Mouse (Mus musculus): ENCODE data around the gene Enthd1. TPM values are rescaled to one million over a fixed set of nuclear protein-coding genes. Genes with fewer than 3 reads are reported as not detected.

The Enthd1 gene
- total RNA-seq, 2 experiments from 2014 or later, result not detected

DNA sequence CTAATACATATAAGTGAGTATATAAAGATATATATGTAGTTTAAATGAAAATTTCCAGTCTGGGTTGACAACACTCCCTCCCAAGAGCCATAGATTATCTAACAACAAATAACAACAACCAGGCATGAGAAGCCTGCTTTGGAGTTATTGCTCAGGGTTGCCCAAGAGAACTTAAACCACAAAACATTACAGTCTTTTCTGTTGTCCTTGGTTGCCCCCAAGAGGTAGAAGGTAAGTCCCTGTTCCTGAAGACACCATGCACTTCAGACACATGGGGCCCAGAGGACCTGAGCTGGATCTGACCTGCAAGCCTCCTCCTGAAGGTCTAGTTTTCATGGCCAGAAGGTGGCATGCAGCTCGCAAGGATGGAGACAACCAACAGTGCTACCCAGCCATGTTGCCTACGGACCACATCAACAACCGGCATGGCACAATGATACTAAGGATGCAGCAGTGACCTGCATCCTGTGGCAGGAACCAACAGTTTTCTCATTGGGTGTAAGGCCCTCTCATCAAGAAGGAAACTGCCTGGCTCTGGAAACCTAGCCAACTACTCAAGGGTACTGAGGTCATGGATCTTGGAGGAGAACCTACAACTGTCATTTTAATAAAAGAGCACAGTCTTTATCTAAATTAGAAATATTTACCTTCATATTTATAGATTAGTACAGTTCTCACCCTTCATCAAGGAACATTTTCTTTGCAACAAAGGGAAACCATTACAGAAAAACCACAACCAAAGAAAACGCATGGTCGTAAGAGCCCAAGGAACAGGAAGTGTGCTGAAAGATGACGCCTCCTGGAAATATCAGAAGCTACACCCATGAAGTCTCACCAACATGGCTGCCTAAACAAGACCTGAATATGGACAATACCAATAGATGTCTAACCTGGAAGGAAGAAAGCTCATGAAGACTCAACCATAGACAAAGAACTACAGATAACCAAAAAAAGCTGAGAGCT, 9.8 kb downstream of the Enthd1 start:
- intact Hi-C loops (cut with DNase I), result no loop called here
- DNase-seq, result no peak
- Histone ChIP-seq H3K27ac (no peak overlapping the region), H3K4me3 (no peak overlapping the region)
- TF ChIP-seq CTCF (IDR thresholded peaks at IDR 0.05), result no peak

DNA sequence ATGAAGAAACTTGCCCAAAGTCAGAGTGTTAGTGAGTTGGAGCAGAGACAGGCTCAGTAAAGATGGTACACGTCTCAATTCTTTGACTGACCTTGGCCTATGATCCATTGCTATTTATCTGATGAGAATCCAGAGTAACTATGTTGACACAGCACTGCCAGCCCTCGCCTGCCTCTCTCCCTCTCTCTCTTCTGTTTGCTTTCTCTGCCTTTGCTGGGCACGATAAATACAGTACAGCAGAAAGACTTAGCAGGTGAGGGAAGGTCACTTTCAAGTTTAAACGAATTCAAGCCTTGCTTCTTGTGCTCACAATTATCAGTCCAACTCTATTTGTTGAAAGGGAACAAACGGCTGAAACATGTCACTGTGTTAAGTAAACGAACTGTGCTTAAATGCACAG, 19.5 kb downstream of the Enthd1 start:
- no peak for TF ChIP-seq CTCF (IDR thresholded peaks at IDR 0.05)
- H3K27ac ChIP-seq, result no peak overlapping the region
- intact Hi-C loops (cut with DNase I), result no loop called here
- no peak overlapping the region for H3K4me3 ChIP-seq
- no peak for DNase-seq

DNA sequence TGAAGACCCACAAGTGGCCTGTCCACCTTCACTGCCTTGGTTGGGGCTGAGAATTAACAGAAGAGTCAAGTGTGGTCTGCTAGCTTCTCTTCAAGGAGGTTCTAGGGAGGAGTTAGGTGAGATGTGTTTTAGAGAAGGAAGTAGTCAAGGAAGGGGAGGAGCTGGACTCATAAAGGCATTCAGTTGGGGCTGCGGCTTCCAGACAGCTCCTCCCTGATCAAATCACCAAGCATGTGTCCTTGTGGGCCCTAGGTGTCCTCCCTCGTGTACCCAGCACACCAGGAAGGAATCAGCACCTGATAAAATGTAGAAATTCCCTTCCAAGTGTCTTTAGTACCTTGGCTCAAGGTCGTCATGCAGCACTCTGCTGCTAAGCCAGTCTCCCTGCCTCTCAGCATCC, 20.8 kb downstream of the Enthd1 start:
- Histone ChIP-seq H3K4me3 (no peak overlapping the region), H3K27ac (no peak overlapping the region)
- DNase-seq, result no peak
- intact Hi-C loops (cut with DNase I), result no loop called here
- TF ChIP-seq CTCF (IDR thresholded peaks at IDR 0.05), result no peak

DNA sequence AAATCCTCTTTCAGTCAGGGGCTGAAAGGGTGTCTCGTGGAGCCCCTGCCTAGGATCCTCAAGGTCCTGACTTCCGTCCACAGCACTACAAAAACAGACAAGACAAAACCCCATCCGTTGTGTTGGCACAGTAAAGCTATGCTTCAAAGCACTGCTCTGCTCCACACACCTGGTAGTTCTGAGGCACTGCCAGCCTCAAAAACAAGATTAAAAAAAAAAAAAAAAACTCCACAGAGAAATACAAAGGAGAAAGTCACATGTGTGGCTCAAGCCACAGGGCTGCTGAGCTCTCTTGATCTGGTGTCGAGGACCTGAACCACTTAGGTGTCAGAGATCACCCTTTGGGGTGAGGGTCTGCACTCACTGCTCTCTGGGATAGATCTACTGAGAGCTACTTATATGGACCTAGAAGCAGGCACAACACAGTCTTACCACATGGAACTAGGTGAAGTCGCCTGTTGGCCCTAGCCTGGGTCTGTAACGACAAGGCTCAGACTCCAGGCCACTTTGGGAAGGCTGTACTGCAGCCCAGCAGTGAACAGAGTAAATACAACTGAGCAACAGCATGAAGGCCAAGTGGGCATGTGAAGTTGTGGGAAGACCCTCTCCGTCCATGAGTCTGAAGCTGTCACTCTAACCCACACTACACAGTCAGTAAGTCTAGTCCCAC, 26.1 kb downstream of the Enthd1 start:
- H3K27ac ChIP-seq, result no peak overlapping the region
- no peak overlapping the region for H3K4me3 ChIP-seq
- DNase-seq, result no peak
- TF ChIP-seq CTCF (IDR thresholded peaks at IDR 0.05), result no peak
- intact Hi-C loops (cut with DNase I), result no loop called here

DNA sequence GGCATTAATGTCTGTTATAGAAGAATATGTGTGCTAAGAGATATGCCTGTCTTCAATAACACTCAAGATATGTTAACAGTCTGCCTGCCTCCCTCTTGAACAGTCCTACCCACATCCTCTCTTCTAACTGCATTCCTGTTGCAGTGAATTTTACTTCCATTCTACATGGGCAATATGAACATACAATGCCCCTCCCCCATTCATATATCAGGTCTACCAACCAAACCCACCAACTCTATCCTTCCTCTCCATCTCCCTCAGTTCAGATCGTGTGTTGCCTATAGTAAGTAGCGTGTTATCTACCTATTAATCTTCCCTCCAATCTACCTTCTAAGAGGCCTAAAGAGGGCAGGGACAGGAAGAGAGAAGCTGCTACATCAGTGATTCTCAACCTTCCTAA, 26.9 kb downstream of the Enthd1 start:
- intact Hi-C loops (cut with DNase I), result no loop called here
- TF ChIP-seq CTCF (IDR thresholded peaks at IDR 0.05), result no peak
- no peak for DNase-seq
- H3K27ac ChIP-seq, result no peak overlapping the region
- no peak overlapping the region for H3K4me3 ChIP-seq

DNA sequence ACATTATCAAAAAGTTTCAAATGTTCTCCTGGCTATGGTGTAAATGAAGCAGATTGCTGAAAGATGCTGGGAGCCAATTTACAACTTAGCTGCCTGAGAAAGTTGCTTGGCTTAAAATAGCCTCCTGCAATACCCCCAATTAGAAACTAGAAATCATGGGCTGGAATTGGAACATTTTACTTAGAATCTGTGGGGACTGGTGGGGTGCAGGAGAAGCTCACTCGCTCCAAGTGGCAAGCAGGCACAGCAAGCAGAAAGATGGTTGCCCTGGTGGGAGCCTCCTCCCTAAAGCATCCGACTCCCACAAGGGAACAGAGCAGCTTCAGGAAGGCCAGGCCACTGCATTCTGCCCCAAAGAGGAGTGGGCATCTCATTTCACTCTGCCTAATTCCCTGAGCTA, 28.9 kb downstream of the Enthd1 start:
- intact Hi-C loops (cut with DNase I), result no loop called here
- no peak for TF ChIP-seq CTCF (IDR thresholded peaks at IDR 0.05)
- no peak overlapping the region for H3K4me3 ChIP-seq

DNA sequence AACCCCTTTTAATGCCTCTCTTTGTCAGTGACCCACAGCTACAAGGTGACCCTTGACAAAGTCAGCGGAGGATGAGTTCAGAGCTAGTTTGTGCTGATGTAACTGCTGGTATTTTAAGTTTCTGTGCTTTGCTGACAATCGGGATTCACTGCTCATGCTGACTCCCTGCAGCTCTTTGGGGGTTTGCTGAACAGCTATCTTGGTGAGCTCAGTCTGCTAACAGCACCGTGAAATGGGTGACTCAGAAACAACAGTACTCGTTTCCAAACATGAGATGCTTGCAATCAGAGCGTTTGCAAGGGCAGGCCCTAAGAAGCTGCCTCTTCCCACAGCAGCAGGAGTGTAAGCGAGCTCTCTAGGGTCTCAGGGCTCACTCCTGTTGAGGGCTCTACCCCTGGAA, 31.7 kb downstream of the Enthd1 start:
- Histone ChIP-seq H3K27ac (no peak overlapping the region), H3K4me3 (no peak overlapping the region)
- intact Hi-C loops (cut with DNase I), result no loop called here
- TF ChIP-seq CTCF (IDR thresholded peaks at IDR 0.05), result no peak
- DNase-seq, result no peak

More for the DNA sequence above, 28.9 kb downstream of the Enthd1 start:
- H3K27ac ChIP-seq, result no peak overlapping the region
- DNase-seq, result no peak

DNA sequence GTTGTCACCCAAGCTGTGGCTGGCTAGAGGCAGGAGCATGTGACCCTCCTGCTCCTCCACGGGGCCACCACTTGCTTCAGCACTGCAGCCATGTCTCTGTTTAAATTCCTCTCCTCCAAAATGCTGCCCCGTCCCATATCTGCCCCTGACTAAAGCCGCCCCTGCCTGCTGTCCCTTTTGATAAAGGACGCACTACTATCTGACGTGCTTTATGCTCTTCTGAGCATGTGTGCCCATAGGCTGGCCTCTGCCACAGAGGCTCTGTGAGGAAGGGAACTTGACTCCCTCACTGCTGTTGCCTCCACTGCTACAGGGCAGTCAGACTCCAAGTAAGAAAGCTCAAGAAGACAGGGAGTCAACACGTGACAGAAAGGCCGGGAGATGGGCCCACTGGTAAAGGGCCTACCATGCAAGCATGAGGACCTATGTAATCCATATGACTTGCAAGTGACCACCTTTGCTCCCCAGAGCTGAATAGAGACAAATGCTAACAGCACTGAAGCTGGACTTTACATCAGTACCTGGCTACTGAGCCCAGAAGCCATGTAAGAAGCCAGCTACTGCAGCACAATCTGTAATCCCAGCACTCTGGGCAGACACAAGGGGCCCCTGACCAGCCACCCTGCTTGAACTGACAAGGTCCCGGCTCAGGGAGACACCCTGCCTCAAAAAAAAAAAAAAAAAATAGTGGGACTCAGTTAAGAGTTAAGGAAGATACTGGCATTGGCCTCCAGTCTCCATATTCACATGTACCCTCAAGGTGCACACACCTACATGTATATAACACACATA, 32.5 kb downstream of the Enthd1 start:
- no peak for TF ChIP-seq CTCF (IDR thresholded peaks at IDR 0.05)
- DNase-seq, result no peak
- intact Hi-C loops (cut with DNase I), result no loop called here
- Histone ChIP-seq H3K4me3 (no peak overlapping the region), H3K27ac (no peak overlapping the region)

DNA sequence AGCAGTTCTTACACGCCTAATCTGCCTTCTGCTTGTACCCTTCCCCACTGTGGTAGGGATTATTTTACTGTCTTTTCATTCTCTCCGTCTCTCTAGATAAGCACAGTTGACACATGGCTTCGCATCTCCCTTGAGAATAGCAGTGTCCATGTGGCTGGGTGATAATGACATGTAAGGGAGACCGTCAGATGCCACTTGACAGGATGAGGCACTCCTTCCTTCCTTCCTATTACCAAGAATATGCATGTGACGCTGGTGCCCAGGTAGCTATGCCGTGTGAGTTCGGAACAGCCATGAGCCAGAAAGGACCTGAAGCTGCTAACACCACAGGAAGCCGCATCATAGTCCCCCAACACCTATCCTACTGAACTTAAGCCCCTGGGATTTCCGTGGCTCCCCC, 33.9 kb downstream of the Enthd1 start:
- intact Hi-C loops (cut with DNase I), result no loop called here
- DNase-seq, result no peak
- no peak overlapping the region for H3K4me3 ChIP-seq
- no peak overlapping the region for H3K27ac ChIP-seq
- TF ChIP-seq CTCF (IDR thresholded peaks at IDR 0.05), result no peak

DNA sequence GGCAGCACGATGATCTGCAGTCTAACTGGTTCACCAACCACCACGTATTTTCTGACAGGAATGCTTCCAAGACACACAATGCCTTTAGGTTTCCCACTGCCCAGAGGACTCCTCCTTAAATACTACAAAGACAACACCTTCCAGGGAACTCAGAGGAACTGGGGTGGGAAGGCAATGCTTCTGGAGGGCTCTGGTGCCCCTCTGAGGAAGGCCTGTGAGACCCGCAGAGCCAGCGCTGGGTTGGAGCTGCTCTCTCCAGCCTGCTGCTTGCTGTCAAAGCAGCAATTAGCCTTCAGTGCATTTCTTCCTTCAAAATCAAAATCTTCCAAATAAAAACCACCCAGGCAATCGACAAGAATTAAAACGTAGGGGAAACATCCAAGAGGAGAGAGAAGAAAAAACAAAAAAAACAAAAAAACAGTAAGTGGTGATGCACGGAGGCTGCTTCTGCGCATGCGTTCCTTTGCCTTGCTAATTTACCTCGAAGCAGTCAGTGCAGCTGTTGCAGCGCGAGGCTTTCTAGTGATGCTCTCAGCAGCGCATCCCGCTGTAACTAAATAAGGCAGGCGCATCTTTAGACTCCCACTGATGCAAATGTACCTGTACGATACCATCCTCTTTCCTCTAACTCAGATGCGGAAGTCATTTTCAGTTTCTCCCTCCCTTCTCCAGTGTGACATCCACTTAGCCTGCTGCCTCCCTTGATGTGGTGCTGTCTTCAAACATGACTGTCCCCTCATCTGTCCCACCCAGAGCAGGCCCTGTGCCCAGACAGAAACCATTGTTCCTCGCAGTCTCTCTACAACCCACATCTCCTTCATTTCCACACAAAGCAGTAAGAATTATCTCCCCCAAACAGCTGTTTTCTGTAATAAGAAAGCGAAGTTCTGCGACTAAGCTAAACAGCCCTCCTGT, 34.7 kb downstream of the Enthd1 start:
- no peak for TF ChIP-seq CTCF (IDR thresholded peaks at IDR 0.05)
- no peak overlapping the region for H3K4me3 ChIP-seq
- H3K27ac ChIP-seq, result no peak overlapping the region
- intact Hi-C loops (cut with DNase I), result no loop called here
- DNase-seq, result no peak

DNA sequence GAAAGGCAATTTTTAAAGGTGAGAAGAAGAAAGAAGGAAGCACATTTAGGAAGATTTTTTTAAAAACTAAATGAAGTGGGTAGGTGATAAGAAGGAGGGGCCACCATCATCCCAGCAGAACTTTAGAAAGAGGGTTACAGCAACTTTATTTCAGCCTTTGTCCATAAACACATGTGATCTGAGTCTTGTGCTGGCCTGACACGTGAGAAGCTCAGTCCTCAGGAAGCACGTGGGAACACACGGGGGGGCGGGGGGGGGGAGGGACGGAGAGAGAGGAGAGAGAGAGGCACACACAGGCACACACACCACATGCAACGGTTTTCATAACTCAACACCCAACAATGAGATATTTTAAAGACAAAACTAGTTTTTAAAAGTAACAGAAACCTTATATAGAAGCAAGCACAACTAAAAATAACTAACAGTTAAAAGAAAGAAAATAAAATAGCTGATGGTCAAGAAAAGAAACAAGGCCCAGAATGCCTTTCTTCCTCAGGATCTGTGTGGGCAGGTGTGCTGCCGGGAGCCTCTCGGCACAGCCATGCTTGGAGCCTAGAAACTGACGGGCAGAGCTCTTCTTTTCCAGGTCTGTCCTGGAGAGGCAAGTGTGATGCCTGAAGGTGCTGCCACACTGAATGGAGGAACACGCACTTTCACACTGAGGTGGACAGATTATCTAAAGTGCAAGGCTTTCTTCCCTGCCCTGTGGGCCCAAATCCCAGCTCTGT, 43.1 kb downstream of the Enthd1 start:
- Histone ChIP-seq H3K27ac (no peak overlapping the region), H3K4me3 (no peak overlapping the region)
- no peak for DNase-seq
- no peak for TF ChIP-seq CTCF (IDR thresholded peaks at IDR 0.05)
- intact Hi-C loops (cut with DNase I), result no loop called here
